ENCODE assay signal across 8 mouse cellular contexts in genomic region chr1:165634151-165634884, GRCm38 (mm10). TPM values are rescaled to one million over a fixed set of nuclear protein-coding genes. Genes with fewer than 3 reads are reported as not detected.
DNase-seq lines count a peak whose midpoint lies in the region; ATAC-seq lines count a peak whose summit lies in the region.

Mpzl1 (minus strand) TSS chr1:165634538.

- no peaks in the 10 kb centered on the region for H3K79me2 ChIP-seq in macrophage (ENCODE audit: inconsistent target)

- H3K27ac ChIP-seq in hindbrain, embryonic 16.5 days (ENCODE audit: low read depth, low read length): peak within 1 kb of the TSS; percentile 95
- no peak within 1 kb of the TSS for H3K27ac ChIP-seq in macrophage

- H3K27me3 ChIP-seq in hindbrain, embryonic 16.5 days (replicated peaks; ENCODE audit: control insufficient read depth, insufficient read depth, low read length): no peaks in the 10 kb centered on the region

- ATAC-seq in hindbrain, embryonic 16.5 days: peak; percentile 99

- no peaks in the 10 kb centered on the region for H3K36me3 ChIP-seq in hindbrain, embryonic 16.5 days (ENCODE audit: control insufficient read depth, insufficient read depth, low read length)
- H3K36me3 ChIP-seq in macrophage (ENCODE audit: inconsistent target): no peaks in the 10 kb centered on the region

- peak; percentile 91 for DNase-seq in WW6 (ENCODE audit: low read depth, low spot score)
- peak; percentile 96 to 99 for DNase-seq in cerebellum, postnatal 4 days (ENCODE audit: low spot score in 2 of 2)
- DNase-seq in gastrocnemius, adult 18-20 months (ENCODE audit: low spot score): peak; percentile 99
- peak; percentile 98 to 99 for DNase-seq in left cerebral cortex, adult 18-20 months (ENCODE audit: low spot score in 2 of 2)
- peak; percentile 99 for DNase-seq in right cerebral cortex, adult 18-20 months
- peak; percentile 95 for DNase-seq in urinary bladder, postnatal 10 days (ENCODE audit: low spot score)

- H3K4me2 ChIP-seq in hindbrain, embryonic 16.5 days (ENCODE audit: low read length): peak within 1 kb of the TSS; percentile 85

- peak within 1 kb of the TSS; percentile 67 for H3K4me3 ChIP-seq in hindbrain, embryonic 16.5 days (ENCODE audit: low read length)
- peak within 1 kb of the TSS; percentile 23 for H3K4me3 ChIP-seq in macrophage (ENCODE audit: inconsistent target)

- H3K4me1 ChIP-seq in hindbrain, embryonic 16.5 days (ENCODE audit: control insufficient read depth, insufficient read depth, low read depth, low read length): peaks cover 24% of the 10 kb centered on the region

- H3K9ac ChIP-seq in hindbrain, embryonic 16.5 days (ENCODE audit: low read depth, low read length): peak within 1 kb of the TSS; percentile 84

- no peaks in the 10 kb centered on the region for H3K9me3 ChIP-seq in hindbrain, embryonic 16.5 days (ENCODE audit: control insufficient read depth, low read length)

- under 1% methylated on average over 51 of the region's 73 CpGs for WGBS in hindbrain, embryonic 16.5 days
- WGBS in macrophage (ENCODE audit: missing documents): under 1% methylated on average over 73 of the region's 73 CpGs

RNA-seq across cellular contexts. Expression of gene Mpzl1, which starts in this region (rescaled TPM):
- 1 to 10 TPM; 4.8 to 5.3 TPM for total RNA-seq in gastrocnemius, adult 18-20 months (2021)
- polyA plus RNA-seq in hindbrain, embryonic 16.5 days (2015; fragmentation: Nextera tagmentation; extraction: Ambion mirVana): 163 and 169 TPM in 2 replicates
- total RNA-seq in left cerebral cortex, adult 18-20 months (2021): 10 to 100 TPM; 22.7 to 27.6 TPM
- total RNA-seq in macrophage (2018; cell fraction: chromatin; rRNA removed): 10 to 100 TPM in 3 of 26 experiments, 1 to 10 TPM in 23; 1.9 to 16.5 (median 4.4) TPM
- total RNA-seq in macrophage (2018; cell fraction: cytosol; rRNA removed): 1 to 10 TPM; 1.4 to 8.4 (median 4.3) TPM
- total RNA-seq in macrophage (2018; cell fraction: nucleus; rRNA removed): 10 to 100 TPM in 5 of 26 experiments, 1 to 10 TPM in 21; 1.9 to 15.8 (median 5.7) TPM
- 7.1 to 11.1 TPM (median 9.0 TPM) in 3 replicates for polyA plus RNA-seq in macrophage (2018)

Comparison
In these comparisons a context has a peak if more than half of its experiments do, and no peak if none do; other contexts are left out.
1. RNA of gene Mpzl1 (polyA plus RNA-seq): 163 to 169 TPM in hindbrain, embryonic 16.5 days; 7.1 to 11.1 TPM in macrophage; every median in the first group is over 10 times any median in the second.
2. Peak in every context shown above with its lines, with median percentiles within 50 percentile points of each other: DNase-seq.